Mouse (Mus musculus) embryonic facial prominence, embryonic 14.5 days (tissue): ENCODE data around the gene Gprc5c. TPM values are rescaled to one million over a fixed set of nuclear protein-coding genes. Genes with fewer than 3 reads are reported as not detected.

Source experiments
- polyA plus RNA-seq: library from polyadenylated mRNA; unstranded; fragments of >200 nt; fragmentation: Nextera tagmentation; extraction: Ambion mirVana; gene quantifications from 2 replicates; pipeline ENCODE4 v1.2.1, GENCODE M21; 2014

The Gprc5c gene
- polyA plus RNA-seq, 1 experiment from 2014 or later: 40.3 TPM

Other genes starting within 250 kb of the Gprc5c start
- 1,079 and 1,191 TPM in 2 replicates for gene Rpl38, start 182.6 kb upstream of the Gprc5c start, polyA plus RNA-seq
- 37.7 and 41.1 TPM in 2 replicates for gene Ttyh2, start 175.7 kb upstream of the Gprc5c start, polyA plus RNA-seq
- 2.2 and 4.6 TPM in 2 replicates for gene Dnaic2, start 123.7 kb upstream of the Gprc5c start, polyA plus RNA-seq
- 2.1 TPM in 2 replicates for gene Kif19a, start 85.8 kb upstream of the Gprc5c start, polyA plus RNA-seq
- 3.2 and 4.5 TPM in 2 replicates for gene Btbd17, start 55.2 kb upstream of the Gprc5c start, polyA plus RNA-seq
- gene Gpr142, start 52.2 kb upstream of the Gprc5c start, polyA plus RNA-seq: not detected in 2 replicates
- gene Cd300a, start 38.9 kb downstream of the Gprc5c start, polyA plus RNA-seq: 0.96 and 1.7 TPM in 2 replicates
- 0.39 and 0.49 TPM in 2 replicates for gene Cd300lb, start 83.2 kb downstream of the Gprc5c start, polyA plus RNA-seq
- gene Cd300c, start 118.0 kb downstream of the Gprc5c start, polyA plus RNA-seq: not detected in 2 replicates
- 0.10 and 0.14 TPM in 2 replicates for gene Cd300ld, start 138.8 kb downstream of the Gprc5c start, polyA plus RNA-seq
- gene Cd300c2, start 150.7 kb downstream of the Gprc5c start, polyA plus RNA-seq: 3.2 and 3.5 TPM in 2 replicates
- gene Cd300ld2, start 165.0 kb downstream of the Gprc5c start, polyA plus RNA-seq: not detected in 2 replicates
- gene Cd300ld4, start 175.9 kb downstream of the Gprc5c start, polyA plus RNA-seq: not detected in 2 replicates
- not detected in 2 replicates for gene Cd300ld5, start 186.6 kb downstream of the Gprc5c start, polyA plus RNA-seq
- gene Cd300ld3, start 197.3 kb downstream of the Gprc5c start, polyA plus RNA-seq: not detected in 2 replicates
- 0.10 TPM in 1 of 2 replicates, not detected in the other for gene Cd300e, start 211.0 kb downstream of the Gprc5c start, polyA plus RNA-seq
- 1.6 and 2.9 TPM in 2 replicates for gene Rab37, start 240.3 kb downstream of the Gprc5c start, polyA plus RNA-seq